Mouse (Mus musculus) cerebellum, postnatal 10 days (tissue): ENCODE measurements around the gene Fam214a.

Experiments used
- DNase-seq, 2 experiments: peaks; one replicate each; pipeline ENCODE4 v3.0.0; 2021; ENCODE audit warnings: mixed read lengths in 2 of 2

Gene Fam214a

GRCm38 (mm10) chr9:74953265-74953958 is 728 bp downstream of the Fam214a start:
- peak; percentile 71 to 72 for DNase-seq

GRCm38 (mm10) chr9:74953959-74954279 is 1.2 kb downstream of the Fam214a start:
- DNase-seq, result no peak

GRCm38 (mm10) chr9:74954387-74954786 is 1.7 kb downstream of the Fam214a start:
- no peak for DNase-seq

GRCm38 (mm10) chr9:74960630-74961029 is 7.9 kb downstream of the Fam214a start:
- DNase-seq, result peak in 1 of 2 experiments; percentile 27

GRCm38 (mm10) chr9:74961073-74961575 is 8.4 kb downstream of the Fam214a start:
- DNase-seq, result no peak

DNA sequence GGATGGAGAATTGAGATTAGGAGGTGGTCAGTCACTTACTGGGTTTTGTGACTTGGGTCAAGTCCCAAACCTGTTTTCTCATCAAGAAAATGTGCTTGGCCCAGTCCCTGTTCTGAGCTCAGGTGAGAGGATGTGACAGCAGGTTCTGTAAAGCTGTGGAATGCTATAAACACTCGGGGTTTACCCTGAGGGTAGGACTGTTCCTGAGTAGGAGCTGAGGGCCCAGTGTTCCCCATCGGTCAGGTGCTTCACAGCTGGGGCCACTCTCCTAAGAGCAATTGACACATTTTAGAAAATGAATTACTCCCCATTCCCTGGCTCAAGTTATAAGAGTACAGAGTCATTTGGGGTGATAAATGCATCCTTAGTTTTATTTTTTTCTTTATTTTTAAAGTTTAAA is 11.3 kb downstream of the Fam214a start:
- DNase-seq, result no peak

DNA sequence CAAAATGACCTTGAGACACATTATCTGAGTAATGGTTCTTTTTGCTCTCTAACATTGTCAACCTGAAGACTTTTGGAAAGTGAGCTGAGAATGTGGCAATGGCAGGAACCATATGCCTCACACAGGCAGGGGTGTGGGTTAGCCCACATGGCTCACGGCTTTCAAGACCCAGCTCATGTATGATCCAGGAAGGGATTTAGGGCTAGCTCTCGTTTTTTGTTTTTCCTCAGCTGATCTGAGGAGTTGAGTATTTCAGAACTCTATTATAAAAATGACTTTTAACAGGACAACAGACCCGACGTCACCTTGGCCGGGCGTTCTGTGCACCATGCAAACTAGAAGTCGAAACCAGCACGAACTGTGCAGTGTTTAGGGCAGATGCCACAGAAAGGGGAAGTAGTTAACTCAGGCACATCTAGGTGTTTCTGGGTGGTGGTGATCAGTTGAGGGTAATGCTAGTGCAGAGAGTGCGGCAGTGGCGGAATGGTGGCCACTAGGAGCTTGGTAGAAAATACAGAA is 12.2 kb downstream of the Fam214a start:
- DNase-seq, result no peak

DNA sequence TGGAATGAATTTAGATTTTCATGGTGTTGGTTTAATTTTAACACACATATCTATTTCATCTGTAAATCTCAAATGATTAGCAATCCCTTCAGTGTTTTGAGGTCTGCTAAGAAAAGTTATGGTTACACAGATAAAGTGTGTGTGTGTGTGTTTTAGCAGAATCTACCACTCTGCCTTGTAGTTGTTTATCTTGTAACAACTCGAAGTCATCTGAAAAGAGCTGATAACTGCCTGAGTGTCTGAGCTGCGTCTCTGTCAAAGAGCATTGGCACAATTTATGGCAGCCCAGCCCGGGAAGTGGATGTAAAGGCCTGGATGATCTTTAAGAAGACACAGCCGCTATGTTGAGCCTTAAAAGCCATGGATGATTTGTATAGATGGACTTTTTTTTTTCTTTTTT is 13.5 kb downstream of the Fam214a start:
- no peak for DNase-seq

DNA sequence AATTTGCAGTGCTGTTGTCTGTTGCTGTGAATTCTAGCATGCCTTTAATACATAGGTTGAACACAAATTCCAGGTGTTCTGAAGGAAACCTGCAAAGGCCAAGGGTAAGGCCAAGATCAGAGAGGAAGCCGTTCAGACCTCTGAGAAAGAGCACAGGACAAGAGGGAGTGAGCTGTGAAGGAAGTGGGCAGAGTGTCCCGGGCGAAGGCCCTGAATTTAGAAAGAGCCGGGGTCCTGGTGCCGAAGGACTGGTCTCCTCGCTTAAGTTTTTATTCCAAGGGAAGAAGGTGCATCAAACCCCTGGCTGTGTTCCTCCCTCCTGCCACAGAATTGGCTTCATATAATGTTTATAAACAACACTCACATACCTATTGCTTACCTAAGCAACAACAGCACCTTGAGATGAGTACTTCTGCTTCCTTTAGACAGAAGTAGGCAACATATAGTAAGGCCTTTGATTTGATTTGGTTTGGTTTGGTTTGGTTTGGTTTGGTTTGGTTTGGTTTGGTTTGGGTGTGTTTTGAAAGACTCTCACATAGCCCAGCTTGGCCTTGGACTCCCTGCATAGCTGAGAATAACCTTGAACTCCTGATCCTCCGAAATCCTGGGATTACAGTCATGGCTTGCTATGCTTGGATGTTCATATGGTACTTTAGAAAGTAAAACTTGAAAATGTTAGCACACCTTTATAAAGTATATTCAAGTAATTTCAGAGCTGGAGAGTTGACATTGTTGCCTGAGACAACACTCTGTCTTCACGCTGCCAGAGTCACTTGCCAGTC is 16.2 kb downstream of the Fam214a start:
- no peak for DNase-seq

DNA sequence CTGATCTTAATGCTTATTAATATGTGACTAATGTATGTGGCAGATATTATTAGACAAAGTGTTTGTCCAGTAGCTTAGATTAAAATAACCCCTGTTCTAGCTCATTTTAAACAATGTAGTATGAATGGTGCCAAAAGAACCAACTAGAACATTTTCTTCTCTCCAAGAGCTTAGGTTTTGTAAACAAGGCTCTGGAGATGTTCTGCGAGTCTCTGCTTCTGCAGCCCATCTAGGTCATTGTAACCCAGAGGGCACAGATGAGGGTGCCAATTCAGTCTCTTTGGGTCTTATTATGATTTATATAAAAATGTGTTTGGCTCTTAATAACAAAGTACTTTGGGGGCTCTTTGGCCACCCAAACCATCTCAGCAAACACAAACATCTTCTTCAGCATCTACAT is 17.9 kb downstream of the Fam214a start:
- no peak for DNase-seq

GRCm38 (mm10) chr9:74971191-74971976 is 18.7 kb downstream of the Fam214a start:
- no peak for DNase-seq

DNA sequence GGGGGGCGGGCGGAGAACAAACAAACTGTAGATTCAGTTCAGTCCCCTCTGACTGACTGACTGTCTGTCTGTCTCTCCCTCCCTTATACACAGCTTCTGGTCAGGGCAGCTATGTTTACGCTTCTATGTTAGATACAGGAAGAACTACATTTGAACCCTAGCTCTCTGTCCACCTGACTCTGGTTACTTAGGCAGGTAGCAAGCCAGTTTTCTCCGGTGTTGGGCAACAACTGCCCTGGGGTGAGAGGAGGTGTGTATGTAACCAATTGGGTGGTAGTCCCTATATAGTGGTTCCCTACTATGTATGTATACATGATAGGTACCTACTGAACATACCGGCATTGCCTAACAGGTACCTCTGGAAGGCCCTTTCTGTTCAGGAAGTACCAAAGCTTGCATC is 20.1 kb downstream of the Fam214a start:
- no peak for DNase-seq

DNA sequence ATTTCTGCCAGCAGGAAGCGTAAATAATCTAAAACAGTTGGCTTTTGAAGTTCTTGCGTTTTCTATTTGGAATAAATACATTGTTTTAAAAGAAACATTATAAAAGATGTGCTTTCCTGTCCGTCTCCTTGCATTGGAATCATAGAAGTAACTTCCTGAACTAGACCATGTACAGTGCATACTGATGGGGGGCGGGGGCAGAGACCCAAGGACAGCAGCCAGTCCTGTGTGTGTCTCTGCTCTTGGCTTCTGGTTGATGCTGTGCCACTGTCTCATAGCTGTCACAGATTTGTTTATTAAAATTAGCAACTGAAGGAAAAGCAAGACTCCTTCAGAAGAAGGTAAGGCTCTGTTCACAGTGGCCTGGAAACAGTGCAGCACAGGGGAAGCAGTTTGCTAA is 20.5 kb downstream of the Fam214a start:
- DNase-seq, result no peak

GRCm38 (mm10) chr9:74974758-74975157 is 22.1 kb downstream of the Fam214a start:
- DNase-seq, result peak; percentile 56 to 60

GRCm38 (mm10) chr9:74975416-74975815 is 22.7 kb downstream of the Fam214a start:
- DNase-seq, result peak in 1 of 2 experiments; percentile 17

DNA sequence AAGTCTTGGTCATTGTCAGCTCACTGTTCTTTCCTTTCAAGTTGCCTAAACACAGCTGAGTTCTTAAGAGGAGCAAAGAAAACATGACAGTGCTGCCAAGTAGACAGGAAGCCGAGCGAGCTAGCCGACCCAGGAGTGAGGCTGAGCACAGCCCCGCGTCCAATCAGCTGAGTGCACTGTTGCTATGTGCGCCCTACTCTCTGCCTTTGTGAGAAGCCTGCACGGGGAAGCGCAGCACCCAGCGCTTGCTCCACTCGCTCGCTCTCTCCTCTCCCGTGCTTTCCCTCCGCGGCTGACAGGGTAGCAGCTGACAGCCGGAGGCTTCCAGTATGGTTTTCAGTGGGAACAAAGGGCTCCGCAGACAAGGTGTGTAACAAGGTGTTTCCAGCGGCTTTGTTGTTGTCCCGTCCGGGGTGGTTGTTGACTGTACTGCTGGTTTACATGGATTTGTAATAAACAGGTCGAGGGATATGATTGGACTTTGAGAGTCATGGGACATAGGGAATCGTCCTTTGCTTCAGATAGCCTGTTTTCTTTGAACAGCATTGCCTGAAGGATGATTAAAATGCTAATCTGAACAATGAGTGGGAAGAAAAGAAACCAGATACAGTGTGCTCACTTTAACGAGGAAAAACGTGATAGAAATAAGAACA is 23.4 kb downstream of the Fam214a start:
- peak; percentile 90 to 91 for DNase-seq

- DNase-seq, result peak in 1 of 2 experiments; percentile 24
These were observed 24.6 kb downstream of the Fam214a start for GRCm38 (mm10) chr9:74977251-74977650.

DNA sequence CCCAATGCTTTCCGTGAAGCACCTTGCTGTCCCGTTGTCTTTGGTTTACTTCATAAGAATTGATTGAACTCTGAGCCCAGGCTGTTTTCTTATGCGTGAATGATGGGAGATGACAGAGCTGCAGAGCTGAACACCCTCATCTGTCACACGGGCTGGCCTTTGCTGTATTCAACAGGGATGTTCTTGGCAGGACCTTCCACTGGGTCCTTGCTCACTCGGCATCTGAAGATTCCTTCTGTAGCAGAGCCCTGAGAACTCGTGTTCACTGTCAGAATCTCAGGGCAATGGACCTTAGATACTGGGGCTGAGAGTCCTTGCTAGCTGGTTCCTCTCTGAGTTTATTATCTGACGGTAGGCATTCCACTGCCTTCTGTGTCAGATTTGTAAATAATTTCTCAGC is 25.3 kb downstream of the Fam214a start:
- peak; percentile 56 to 63 for DNase-seq

DNA sequence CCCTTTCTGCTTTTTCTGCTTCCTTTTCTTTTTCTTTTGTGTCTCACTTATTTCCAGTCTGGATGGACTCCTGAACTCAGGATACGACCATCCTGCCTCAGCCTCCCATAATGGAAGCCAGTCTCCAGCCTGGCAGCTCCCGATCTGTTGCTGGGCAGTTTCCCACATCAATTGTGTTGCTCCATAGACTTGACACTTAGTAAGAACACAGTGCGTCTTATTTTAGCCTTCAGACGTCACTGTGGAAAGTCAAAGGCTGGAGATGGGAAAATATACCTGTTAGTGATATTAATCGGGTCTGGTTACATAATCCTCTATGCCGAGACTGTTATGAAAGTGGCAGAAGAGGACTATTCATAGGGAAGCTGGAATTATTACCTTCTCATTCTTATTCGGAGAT is 26.2 kb downstream of the Fam214a start:
- DNase-seq, result no peak

DNA sequence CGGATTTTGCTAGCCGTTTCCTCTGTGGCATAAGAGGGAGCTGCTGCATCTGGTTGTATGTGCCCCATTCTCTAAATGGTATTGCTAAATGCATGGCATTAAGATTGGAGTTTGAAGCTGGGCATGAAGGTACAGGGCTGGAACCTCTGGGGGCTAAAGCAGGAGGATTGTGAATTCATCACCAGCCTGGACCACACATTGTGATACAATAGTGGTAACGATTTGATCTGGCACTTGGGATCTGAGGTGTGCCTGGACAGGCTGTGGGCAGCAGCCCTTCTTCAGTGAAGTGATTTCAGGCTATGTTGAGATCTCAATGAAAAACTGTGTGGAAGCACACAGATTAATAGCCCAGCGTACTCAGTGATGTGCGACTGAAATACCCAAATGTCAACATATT is 26.7 kb downstream of the Fam214a start:
- no peak for DNase-seq

GRCm38 (mm10) chr9:74979866-74980265 is 27.2 kb downstream of the Fam214a start:
- DNase-seq, result no peak

GRCm38 (mm10) chr9:74981663-74982111 is 29.0 kb downstream of the Fam214a start:
- no peak for DNase-seq

DNA sequence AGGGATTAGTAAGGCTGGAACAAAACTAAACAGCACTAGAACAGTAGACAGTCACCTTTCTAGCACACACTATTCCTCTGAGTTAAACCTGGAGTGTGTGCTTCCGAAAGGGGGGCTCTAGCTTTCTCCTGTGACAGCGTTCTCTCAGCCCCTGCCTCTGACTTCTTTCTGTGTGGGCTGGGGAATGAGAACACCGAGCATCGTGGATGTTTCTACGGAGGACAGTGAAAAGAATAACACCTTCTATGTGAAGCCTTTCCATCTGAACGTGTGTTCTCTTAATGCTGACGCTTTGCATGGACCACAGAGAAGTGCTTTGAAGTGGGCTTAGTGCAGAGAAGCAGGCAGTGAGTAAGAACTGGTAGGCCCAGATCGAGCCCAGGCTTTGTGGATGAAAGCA is 29.5 kb downstream of the Fam214a start:
- no peak for DNase-seq
